Mouse (Mus musculus): Measurements from ENCODE around the gene Kcnj12.

GRCm38 (mm10) chr11:61023416-61024200 lies 1.2 kb downstream of the Kcnj12 start:
- no peak for TF ChIP-seq CTCF (IDR thresholded peaks at IDR 0.05 in 2 of 3, conservative IDR thresholded peaks at IDR 0.05 in 1 of 3; ENCODE audit: control insufficient read depth in 1 of 3, insufficient read depth in 1 of 3, low read depth in 2 of 3, low read length in 3 of 3, poor library complexity in 1 of 3, severe bottlenecking in 1 of 3)
- no peak for TF ChIP-seq EP300 (IDR thresholded peaks at IDR 0.05; ENCODE audit: low read depth in 1 of 2, low read length in 2 of 2)
- no peak for TF ChIP-seq MYC (IDR thresholded peaks at IDR 0.05; ENCODE audit: low read depth, low read length)
- no peak for TF ChIP-seq POLR2A (IDR thresholded peaks at IDR 0.05; ENCODE audit: control insufficient read depth in 1 of 2, insufficient read depth in 1 of 2, low read depth in 1 of 2, low read length in 2 of 2, poor library complexity in 1 of 2)
- TF ChIP-seq RCOR1 (IDR thresholded peaks at IDR 0.05; ENCODE audit: low read depth, low read length): no peak
- TF ChIP-seq ZC3H11A (IDR thresholded peaks at IDR 0.05; ENCODE audit: low read depth, low read length): no peak
- TF ChIP-seq MAZ (IDR thresholded peaks at IDR 0.05; ENCODE audit: low read depth, low read length): no peak
- no peak for TF ChIP-seq HCFC1 (IDR thresholded peaks at IDR 0.05; ENCODE audit: low read depth, low read length)
